Mouse (Mus musculus) left cerebral cortex, adult 11 months (tissue): ENCODE data around the gene Lrrc32.

ENCODE experiments used
- DNase-seq: peaks from one replicate; pipeline ENCODE4 v3.0.0; 2022; ENCODE audit warnings: low spot score

Lrrc32 gene

DNA sequence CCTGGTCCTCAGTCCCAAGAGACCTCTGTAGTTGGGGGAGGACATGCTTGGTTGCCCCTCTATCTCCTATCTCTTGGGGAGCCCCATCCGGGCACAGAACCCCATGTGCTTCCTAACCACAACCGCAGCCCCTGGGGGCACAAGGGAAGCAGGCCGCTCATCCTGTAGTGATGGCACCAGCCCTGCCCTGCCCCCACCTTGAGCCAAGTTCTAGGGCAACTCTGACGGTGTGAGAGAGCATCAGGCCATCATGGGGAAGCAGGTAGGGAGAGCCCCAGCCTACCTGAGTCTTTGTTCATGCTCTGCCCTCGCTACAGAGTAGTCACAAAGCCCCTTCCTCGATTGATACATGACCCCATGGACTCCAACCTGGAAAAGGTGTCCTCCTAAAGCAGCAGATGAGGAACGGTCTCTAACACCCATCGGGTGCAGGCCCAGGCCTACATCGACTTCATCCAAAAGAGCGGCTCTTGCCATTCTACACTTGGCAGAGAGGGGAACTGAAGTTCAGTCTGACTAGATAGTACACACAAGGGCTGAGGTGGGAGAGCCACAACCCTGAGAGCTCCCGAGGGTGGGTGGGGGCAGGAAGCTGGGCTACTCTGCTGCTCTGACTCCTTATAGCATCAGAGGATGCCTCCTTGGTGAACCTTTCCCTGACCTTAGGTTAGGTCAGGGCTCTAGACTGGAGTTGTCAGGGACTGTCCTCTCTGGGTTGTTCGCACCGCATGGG is 519 bp upstream of the Lrrc32 start:
- no peak for DNase-seq

DNA sequence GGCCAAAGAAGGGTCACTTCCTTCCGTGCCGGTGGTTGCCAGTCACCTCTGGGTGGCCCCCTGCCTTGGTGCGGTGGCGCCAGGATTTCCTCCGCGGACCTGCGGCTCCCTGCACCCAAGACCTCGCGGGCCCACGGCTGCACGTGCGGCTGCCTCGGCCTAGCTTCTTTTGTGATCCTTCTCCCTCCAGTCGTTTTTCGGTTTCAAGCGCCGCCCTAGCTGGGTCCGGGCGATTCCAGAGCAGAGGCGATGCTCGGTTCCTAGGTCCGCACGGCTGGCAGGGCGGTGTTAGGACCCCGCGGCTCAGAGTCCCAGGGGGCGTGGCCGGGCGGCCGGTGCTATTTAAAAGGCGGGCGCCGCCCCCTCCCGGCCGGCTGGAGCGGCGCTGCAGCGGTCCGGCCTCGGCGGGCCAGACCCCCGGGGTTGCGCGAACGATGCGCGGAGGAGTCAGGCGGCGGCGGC is 571 bp downstream of the Lrrc32 start:
- DNase-seq = peak; percentile 35

DNA sequence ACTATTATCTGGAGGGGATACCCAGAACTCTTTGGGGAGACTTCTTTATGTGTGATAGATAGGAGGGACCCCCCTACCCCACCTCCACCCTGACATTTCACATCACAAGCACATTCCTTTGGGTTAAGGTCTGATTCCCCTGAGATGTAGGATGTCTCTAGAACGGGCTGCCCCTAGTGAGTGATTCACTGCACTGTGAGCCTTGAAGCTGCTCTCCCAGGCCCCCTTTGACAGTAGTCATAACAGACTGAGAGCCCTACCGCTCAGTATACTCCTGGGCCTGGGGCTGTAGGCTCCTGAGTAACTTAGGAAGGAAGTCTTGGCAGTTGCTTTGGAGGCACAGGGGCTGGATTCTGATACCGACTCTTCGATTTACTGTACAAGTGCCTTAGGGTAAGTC is 1.2 kb downstream of the Lrrc32 start:
- no peak for DNase-seq

DNA sequence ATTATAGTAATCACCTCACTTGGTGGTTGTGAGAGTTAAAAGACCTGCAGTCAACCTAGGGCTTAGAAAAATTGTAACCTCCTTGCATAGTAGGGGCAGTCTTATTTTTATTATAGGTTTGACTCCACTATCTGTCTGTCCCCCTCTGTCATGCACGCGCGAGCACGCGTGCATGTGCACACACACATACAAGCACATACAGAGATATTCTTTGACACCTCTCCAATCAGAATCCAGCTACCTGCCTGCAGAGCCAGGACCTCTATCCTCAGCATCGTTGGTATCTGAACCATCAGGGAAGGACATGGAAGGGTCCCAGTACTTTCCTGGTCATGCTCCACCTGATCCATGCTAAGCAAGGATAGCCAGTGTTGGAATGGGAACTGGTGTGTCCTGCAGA is 1.8 kb downstream of the Lrrc32 start:
- no peak for DNase-seq

DNA sequence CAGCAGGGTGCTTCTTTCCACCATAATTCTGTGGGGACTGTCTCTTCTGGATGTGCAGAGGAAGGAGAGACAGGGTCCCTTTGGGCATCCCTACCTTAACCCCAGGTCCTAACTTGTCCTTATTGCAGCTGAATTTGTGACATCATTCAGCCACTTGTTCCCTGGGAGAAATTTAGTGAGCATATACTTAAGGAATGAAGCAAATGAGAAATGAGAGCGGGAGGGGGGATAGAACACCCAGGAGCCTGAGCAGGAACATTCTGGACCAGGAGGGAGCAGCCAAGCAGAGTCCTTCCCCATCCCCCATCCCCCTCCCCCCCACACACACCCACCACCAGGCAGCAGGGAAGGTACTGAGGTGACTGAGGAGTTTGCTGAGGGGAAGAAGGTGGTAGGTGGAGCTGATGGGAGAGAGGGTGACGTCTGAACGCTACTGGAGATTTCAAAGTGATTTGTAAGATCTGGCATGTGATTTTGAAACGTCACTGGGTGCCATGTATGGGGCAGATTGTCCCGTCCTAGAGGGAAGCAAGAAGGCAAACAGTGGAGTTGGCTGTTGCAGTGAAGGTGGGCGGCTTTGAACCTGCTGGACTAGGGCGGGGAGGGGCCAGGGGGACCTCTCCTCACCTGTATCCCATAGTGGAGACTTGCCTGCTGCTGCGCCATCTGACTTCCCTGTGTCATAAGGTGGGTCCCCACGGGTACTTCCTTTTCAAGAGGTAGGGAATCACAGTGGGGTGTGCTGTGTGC is 2.5 kb downstream of the Lrrc32 start:
- DNase-seq = no peak

DNA sequence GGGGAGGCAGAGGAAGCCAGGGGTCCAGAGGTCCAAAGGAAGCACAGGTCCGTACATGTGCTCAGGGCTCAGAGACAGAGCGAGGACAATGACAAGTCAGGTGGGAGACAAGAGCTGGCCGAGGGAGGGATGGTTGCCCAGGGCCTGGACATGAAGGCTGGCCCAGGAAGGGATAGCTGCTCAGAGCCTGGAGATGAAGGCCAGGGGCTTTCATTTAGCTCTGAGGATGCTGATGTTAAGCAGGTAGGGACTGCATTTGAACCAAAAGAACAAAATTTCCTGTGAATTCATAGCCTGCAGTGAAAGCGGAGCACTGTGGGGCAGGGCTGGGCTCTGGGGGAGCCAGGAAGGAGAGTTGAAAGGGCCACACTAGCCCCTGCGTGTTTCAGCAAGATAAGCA is 3.2 kb downstream of the Lrrc32 start:
- DNase-seq = no peak

DNA sequence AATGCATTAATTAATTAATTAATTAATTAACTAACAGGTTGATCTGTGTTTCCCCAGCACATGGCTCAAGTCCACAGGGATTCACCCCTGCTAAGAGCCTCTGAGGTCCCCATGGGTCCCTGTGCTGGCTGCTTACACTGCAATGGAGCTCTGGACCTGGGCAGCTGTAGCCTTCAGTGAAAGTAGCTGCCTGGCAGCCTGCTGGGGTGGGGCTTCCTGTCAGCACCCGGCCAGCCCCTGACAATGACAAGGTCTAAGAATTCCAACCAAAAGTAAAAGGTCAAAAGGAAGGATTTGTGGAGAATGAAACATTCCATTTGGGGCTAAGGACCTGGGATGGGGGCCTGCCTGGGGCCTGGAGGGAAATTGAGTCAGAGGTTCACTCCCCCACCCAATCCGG is 4.2 kb downstream of the Lrrc32 start:
- no peak for DNase-seq

DNA sequence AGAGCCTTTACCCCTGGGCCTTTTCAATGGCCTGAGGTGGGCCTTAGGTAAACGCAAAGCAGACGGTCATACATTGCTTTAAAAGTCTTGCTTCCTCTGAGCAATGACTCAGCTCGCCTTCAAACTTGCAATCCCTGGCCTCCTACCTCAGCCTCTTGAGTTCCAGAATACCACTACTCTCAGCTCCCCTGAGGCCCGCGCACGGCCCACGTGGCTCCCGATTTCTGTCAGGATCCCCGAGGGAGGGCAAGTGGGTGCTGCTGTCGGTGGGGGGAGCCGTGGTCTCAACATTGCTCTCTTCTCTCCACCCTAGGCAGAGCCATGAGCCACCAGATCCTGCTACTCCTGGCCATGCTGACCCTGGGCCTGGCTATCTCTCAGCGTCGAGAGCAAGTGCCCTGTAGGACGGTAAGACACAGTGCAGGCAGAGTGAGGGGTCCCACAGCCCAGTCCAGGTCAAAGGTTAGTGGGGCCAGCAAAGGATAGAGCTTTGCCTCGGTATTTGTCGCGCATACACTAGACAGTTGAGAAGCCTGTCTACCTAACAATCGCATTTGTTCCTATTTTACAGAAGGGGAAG is 4.9 kb downstream of the Lrrc32 start:
- DNase-seq = no peak

DNA sequence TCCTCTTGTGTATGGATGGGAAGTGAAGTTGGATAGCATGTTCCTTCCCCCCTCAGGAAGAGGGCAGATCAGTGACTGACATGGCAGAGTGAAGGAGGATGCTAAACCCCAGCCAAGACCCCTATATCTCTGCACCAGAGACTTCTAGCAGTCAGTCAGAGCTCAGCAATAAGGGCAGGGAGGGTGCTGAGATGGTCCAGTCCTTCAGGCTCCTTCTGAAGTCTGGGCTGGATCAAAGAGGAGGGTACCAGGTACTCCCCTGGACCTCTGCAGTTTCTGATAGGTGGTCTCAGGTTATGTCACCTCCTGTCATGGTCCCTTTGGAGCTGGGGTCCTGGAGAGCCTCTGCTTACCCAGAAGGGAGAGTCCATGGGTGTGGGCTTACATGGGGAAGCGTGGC is 6.5 kb downstream of the Lrrc32 start:
- DNase-seq = no peak

DNA sequence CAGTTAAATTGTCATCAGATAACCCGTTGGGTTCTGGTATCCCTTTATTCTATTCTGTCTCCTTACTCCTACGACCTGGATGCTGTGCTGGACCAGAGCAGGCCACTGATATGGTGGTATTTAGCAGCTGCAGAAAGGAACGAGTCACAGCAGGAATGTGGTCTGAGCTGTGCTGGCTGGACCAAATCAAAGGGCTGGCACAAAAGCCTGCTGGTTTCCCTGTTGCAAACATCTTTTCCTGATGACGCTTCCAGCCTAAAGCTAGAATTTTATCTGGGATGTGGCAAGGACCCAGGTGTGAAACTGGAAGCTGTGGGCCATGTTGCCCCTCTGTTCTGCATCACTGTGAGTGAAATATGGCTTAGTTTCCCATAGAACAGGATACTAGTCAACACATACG is 8.4 kb downstream of the Lrrc32 start:
- DNase-seq = no peak

DNA sequence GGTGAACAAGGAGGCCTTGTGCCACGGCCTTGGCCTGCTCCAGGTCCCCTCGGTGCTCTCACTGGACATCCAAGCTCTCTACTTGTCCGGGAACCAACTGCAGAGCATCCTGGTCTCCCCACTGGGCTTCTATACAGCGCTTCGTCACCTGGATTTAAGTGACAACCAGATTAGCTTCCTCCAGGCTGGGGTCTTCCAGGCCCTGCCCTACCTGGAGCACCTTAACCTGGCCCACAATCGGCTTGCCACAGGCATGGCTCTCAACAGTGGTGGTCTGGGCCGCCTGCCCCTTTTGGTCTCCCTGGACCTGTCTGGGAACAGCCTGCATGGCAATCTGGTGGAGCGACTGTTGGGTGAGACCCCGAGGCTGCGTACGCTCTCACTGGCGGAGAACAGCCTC is 9.0 kb downstream of the Lrrc32 start:
- DNase-seq = no peak

DNA sequence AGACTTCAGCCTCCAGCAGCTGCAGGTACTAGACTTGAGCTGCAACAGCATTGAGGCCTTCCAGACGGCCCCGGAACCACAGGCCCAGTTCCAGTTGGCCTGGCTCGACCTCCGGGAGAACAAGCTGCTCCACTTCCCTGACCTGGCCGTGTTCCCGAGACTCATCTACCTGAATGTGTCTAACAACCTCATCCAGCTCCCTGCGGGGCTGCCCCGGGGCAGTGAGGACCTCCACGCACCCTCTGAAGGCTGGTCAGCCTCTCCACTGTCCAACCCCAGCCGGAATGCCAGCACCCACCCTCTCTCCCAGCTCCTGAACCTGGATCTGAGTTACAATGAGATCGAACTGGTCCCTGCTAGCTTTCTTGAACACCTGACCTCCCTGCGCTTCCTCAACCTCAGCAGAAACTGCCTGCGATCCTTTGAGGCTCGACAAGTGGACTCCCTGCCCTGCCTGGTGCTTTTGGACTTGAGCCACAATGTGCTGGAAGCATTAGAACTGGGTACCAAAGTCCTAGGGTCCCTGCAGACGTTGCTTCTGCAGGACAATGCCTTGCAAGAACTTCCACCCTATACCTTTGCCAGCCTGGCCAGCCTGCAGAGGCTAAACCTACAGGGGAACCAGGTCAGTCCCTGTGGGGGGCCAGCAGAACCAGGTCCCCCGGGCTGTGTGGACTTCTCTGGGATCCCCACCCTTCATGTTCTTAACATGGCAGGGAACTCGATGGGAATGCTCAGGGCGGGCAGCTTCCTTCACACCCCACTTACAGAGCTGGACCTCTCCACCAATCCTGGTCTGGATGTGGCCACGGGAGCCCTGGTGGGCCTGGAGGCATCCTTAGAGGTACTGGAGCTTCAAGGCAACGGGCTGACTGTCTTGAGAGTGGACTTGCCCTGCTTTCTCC is 9.8 kb downstream of the Lrrc32 start:
- no peak for DNase-seq

DNA sequence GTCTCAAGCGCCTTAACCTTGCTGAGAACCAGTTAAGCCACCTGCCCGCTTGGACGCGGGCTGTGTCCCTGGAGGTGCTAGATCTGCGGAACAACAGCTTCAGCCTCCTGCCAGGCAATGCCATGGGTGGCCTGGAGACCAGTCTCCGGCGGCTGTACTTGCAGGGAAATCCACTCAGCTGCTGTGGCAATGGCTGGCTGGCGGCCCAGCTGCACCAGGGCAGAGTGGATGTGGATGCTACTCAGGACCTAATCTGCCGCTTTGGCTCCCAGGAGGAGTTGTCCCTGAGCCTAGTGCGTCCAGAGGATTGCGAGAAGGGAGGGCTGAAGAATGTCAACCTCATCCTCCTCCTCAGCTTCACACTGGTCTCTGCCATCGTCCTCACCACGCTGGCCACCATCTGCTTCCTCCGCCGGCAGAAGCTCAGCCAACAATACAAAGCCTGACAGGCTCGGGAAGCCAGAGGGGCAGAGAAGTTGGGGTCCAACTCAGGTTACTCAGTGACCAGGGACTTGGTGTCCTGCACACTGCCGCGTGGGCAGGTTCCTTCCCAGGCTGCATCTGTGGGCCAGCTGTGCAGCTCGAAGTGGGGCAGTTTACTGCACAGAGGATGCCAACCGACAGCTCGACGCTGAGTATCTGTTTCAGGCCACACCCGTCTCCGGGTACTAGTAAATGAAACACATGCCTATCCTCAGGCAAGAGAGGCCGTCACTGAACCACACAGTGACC is 10.6 kb downstream of the Lrrc32 start:
- no peak for DNase-seq

DNA sequence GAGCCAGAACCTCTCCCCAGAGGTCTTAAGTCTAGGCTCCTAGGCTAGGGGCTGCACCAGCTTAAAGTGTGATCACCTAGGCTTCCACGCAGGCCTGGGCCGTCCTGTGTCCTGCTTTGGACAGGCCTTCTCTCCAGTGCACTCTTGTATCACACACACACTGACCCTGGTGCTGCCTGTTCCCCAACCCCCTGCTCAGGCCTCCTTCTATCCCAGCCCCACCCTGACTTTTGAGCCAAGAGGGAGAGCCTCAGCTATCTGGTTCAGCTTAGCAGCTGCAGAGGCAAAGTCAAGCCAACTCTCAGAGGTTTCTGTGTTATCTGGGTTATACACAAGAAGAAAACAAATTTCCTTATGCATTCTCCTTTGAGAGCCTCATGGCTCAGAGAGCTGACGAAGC is 11.4 kb downstream of the Lrrc32 start:
- DNase-seq = no peak

DNA sequence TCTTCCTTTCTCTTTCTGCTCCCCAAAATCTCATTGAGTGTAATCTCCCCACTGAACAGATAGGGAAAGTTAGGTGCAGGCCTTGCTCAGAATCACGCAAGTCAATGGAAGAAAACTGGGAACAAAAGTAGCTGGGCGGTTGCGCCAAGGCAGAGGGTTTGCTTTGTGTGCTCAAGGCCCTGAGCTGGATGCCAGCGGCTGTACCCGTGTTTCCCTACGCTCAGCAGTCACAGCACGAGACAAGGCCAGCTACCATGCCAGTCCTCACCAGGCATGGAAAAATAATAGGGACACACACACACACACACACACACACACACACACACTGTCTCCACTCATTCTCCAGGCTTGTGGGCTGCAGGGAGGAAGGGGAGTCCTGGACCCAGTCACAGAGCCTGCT is 12.0 kb downstream of the Lrrc32 start:
- no peak for DNase-seq

DNA sequence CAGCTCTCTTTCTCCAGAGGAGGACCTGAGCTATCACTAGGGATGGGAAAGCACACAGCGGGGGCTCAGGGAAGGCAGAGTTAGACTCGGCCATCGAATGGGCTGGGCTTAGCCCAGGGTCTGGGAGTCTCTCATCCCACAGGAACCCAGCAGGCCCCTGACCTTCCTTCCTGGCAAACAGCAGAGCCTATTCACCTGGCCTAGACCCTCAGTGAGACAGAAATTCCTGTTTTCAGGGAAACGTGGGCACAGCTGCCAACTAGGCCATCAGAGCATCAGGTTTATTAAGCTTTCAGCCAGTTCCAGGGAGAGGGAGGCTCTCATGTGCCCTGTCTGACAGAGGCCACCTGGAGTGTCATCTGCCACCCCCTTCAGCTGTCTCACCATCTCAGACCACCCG is 13.8 kb downstream of the Lrrc32 start:
- no peak for DNase-seq

DNA sequence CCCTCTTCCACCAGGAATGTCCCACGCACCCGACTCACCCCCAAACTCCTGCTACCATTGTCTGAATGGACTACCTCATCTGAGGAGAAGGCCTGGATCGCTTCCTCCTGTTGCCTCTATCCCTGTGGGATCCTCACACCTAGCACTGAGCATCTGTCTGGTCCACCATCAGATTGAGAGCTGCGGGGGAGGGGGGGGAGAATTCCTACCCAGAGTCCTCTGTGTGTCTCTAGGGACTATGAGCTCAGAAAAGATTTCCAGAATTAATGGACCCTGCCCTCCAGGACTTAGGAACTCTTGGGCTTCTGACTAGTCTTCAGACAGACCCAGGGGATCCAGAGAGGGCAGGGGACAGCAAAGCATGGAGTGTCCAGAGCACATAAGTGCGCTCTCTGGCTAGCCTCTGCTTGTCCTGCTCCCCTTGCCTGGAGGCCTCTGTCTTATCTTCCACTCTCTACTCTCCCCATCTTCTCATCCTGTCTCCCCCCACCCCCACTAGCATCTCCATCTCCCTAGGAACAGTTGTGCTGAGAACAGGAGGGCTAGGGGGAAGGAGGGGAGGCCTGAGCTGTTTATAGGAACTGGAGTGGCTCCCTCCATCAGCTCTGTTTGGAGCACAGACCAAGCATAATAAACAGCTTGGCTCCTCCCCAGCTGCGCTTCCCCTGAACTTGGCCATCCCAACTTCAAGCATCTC is 15.0 kb downstream of the Lrrc32 start:
- no peak for DNase-seq

DNA sequence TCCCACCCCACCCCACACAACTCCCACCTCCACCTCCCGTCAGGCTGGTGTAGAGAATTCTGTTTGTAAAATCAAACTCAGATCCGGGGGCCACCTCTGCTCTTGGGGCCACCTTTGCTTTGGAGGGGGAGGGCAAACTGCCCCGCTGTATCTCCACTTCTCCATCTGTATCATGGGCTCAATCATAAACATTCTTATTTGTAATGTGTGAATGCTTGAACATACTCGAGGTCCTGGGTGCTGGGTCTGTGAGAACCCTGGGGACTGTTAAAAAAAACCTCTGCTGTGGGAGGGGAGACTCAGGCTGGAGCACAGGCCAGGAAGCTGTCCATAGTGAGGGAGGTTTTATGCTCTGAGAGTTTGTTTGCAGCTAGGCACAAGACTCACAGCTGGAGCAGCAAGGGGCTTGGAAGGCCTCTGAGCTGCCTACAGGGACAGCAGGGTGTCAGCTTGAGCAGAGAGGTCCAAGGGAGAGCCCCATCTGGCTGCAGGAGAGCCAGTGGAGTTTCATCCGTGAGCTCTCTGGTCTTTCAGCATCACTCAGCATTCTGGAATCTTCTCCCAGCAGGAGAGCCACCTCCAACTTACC is 15.7 kb downstream of the Lrrc32 start:
- no peak for DNase-seq

DNA sequence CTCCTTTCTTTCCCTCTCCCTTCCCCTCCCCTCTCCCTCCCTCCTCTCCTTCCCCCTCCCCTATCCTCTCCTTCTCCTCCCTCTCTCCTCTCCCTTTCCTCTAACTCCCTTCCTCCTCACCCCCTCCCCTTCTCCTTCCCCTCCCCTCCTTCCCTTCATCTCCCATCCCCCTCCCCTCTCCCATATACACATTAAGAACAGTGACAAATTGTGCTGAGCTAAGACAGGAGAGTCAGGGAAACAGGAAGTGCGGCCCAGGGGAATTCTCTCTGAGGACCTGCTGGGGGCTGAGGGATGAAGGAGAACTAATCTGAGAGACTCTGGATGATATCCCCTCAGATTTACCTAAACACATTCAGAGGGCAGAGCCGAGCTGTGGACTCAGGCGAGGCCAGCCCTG is 16.6 kb downstream of the Lrrc32 start:
- no peak for DNase-seq
